Mouse (Mus musculus): Measurements from ENCODE around the gene Elmo3. TPM values are rescaled to one million over a fixed set of nuclear protein-coding genes. Genes with fewer than 3 reads are reported as not detected.

Gene Elmo3
- total and polyA plus RNA-seq, 2 experiments from 2014 or later: 1.4 to 1.9 TPM

DNA sequence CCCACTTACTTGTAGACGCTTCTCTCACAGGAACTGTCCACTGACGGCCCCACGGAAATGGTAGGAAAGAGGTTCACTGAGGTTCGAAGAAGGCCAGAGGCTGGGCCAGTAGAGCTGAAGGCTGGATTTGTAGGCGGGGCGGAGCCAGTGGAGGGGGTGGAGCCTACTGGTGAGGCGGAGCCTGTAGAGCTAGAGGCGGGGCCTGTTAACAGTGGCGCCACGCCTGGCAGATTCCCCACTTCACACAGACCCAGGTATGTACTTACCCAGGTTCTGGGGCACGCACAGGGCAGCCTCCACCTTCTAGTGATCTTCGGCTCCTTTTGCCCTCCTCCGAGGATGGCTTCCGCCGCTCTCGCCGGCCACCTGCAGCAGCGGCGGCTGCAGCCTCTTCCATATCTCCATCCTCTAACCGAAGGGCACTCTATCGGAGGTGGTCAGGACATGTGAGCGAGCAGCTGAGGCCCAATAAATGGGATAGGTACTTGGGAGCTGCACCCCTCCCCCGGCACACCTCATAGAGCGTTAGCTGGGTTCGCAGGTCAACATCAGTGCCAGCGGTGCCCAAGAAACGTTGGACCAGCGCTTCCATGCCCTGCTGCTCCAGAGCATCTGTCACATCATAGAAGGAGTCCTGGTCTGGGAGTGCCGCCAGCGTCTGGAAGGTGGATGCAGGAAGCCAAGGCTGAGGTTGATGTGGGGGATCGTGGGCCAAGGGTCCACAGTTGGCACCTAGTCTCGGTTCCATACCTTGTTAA is 31.2 kb downstream of the Elmo3 start:
- DNase-seq (ENCODE audit: low spot score) (no peak), ATAC-seq (ENCODE audit: insufficient read depth, low read depth) (no peak)
- no peaks in the 10 kb centered on the region for H3K27me3 ChIP-seq (ENCODE audit: control insufficient read depth, insufficient read depth, low read length)
- no peaks in the 10 kb centered on the region for H3K9me3 ChIP-seq (replicated peaks; ENCODE audit: control insufficient read depth, low read length)
- H3K9ac ChIP-seq (replicated peaks; ENCODE audit: low read depth, low read length): no peak overlapping the region
- peaks cover 71% of the 10 kb centered on the region for H3K36me3 ChIP-seq (replicated peaks; ENCODE audit: control insufficient read depth, insufficient read depth, low read length)
- no peak overlapping the region for H3K4me2 ChIP-seq (ENCODE audit: low read depth, low read length)
- no peak for TF ChIP-seq EP300 (IDR thresholded peaks at IDR 0.05; ENCODE audit: low read depth)
- no peak for TF ChIP-seq CTCF (IDR thresholded peaks at IDR 0.05; ENCODE audit: low read depth)
- no peak overlapping the region for H3K4me3 ChIP-seq (ENCODE audit: low read depth, low read length)
- WGBS: 79% methylated on average over 32 of the region's 32 CpGs
- peaks cover 29% of the 10 kb centered on the region for H3K4me1 ChIP-seq (ENCODE audit: control insufficient read depth, insufficient read depth)
- H3K27ac ChIP-seq (ENCODE audit: low read depth): no peak overlapping the region

DNA sequence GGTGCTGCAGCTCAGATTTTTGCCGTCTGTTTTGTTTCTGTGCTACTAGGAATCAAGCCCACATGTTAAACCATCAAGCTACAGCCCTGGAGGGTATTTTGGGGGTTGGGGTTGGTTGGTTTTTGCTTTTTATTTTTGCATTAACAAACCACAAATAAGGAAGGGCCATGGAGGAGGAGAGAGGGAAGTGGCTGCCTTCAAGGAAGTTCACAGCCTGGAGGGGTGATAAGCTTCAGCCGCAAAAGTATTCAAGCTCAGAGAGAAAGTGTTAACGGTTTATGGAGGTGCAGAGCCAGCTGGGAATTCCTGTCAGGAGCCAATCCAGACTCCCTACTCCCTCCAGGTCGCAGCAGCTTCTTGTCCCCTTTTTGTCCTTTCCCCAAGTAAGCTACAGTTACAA is 33.6 kb downstream of the Elmo3 start:
- H3K4me1 ChIP-seq (ENCODE audit: control insufficient read depth, insufficient read depth): peaks cover 30% of the 10 kb centered on the region
- no peak overlapping the region for H3K4me2 ChIP-seq (ENCODE audit: low read depth, low read length)
- no peak for ATAC-seq (ENCODE audit: insufficient read depth, low read depth)
- H3K9me3 ChIP-seq (replicated peaks; ENCODE audit: control insufficient read depth, low read length): no peaks in the 10 kb centered on the region
- DNase-seq (ENCODE audit: low spot score): no peak
- H3K9ac ChIP-seq (replicated peaks; ENCODE audit: low read depth, low read length): 0 out of 2 replicates have a peak overlapping the region, but pooled peaks have one; percentile 9
- H3K27ac ChIP-seq (ENCODE audit: low read depth): peak overlapping the region; percentile 30; the same call in 1 of the 2 replicates
- no peak overlapping the region for H3K4me3 ChIP-seq (ENCODE audit: low read depth, low read length)
- H3K27me3 ChIP-seq (ENCODE audit: control insufficient read depth, insufficient read depth, low read length): no peaks in the 10 kb centered on the region
- no peak for TF ChIP-seq CTCF (IDR thresholded peaks at IDR 0.05; ENCODE audit: low read depth)
- TF ChIP-seq EP300 (IDR thresholded peaks at IDR 0.05; ENCODE audit: low read depth): no peak
- 19% methylated on average over 4 of the region's 4 CpGs for WGBS
- H3K36me3 ChIP-seq (replicated peaks; ENCODE audit: control insufficient read depth, insufficient read depth, low read length): peaks cover 48% of the 10 kb centered on the region

DNA sequence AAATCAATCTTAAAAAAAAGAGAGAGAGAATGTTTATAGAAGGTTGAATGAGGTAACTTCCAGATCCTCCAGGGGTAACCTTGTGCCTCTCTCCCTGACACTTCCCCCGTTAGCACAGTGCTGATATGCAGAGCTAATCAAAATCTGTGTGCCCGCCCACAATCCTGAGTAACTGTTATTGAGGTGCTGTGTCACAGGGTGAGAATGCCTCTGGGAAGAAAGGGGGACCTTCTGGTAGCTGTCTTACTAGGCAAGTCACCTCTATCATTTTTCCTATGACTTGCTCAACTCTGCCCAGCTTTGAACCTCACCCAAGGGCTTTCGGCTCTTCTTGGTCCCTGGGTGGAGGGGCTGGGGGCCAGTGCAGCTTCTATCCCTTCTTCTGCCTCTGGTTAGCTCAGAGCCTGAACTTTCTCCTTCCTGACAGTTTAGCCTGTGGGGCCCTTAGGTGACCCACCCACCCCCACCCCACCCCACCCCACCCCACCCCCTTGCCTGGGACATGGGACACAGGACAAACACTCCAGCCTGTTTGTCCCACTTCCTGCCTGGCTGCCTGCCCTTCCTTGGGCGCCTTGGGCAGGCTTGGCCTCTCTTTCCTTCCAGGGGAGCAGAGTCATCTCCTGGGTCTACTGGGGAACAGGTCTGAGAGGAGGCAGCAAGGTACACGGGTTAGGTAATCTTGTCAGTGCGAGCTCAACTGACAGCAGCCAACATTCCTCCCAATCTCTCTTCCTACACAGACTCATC is 34.7 kb downstream of the Elmo3 start:
- no peak overlapping the region for H3K9ac ChIP-seq (replicated peaks; ENCODE audit: low read depth, low read length)

DNA sequence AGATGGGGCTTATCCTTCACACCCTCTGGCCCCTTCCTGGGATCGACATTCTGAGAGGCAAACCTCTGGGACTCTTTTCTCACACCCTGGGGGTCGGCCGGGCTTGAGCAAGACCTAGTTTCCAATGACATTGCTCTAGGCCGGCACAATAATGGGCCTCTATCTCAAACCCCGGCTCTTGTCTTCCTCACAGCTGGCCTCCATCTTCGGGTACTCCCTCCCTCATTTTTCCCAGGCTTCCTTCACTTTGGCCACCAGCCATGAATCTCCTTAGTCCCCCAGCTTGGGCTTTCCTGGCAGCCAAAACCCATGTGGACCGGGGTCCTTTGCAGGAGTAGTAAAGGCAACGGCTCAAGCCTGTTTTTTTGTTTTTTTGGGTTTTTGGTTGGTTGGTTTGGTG is 36.0 kb downstream of the Elmo3 start:
- no peak for DNase-seq (ENCODE audit: low spot score)
- no peak for TF ChIP-seq CTCF (IDR thresholded peaks at IDR 0.05; ENCODE audit: low read depth)
- TF ChIP-seq EP300 (IDR thresholded peaks at IDR 0.05; ENCODE audit: low read depth): no peak
- no peaks in the 10 kb centered on the region for H3K27me3 ChIP-seq (ENCODE audit: control insufficient read depth, insufficient read depth, low read length)
- no peak overlapping the region for H3K4me2 ChIP-seq (ENCODE audit: low read depth, low read length)
- peaks cover 48% of the 10 kb centered on the region for H3K4me1 ChIP-seq (ENCODE audit: control insufficient read depth, insufficient read depth)
- peak overlapping the region; percentile 50 for H3K27ac ChIP-seq (ENCODE audit: low read depth)
- WGBS: 15% methylated on average over 8 of the region's 8 CpGs
- no peak for ATAC-seq (ENCODE audit: insufficient read depth, low read depth)
- H3K4me3 ChIP-seq (ENCODE audit: low read depth, low read length): no peak overlapping the region
- no peaks in the 10 kb centered on the region for H3K9me3 ChIP-seq (replicated peaks; ENCODE audit: control insufficient read depth, low read length)
- no peak overlapping the region for H3K9ac ChIP-seq (replicated peaks; ENCODE audit: low read depth, low read length)
- H3K36me3 ChIP-seq (replicated peaks; ENCODE audit: control insufficient read depth, insufficient read depth, low read length): peaks cover 25% of the 10 kb centered on the region

More for the DNA sequence above, 34.7 kb downstream of the Elmo3 start:
- Histone ChIP-seq H3K9me3 (replicated peaks; ENCODE audit: control insufficient read depth, low read length) (no peaks in the 10 kb centered on the region), H3K27me3 (ENCODE audit: control insufficient read depth, insufficient read depth, low read length) (no peaks in the 10 kb centered on the region), H3K4me2 (ENCODE audit: low read depth, low read length) (no peak overlapping the region), H3K4me3 (ENCODE audit: low read depth, low read length) (no peak overlapping the region), H3K36me3 (replicated peaks; ENCODE audit: control insufficient read depth, insufficient read depth, low read length) (peaks cover 38% of the 10 kb centered on the region), H3K27ac (ENCODE audit: low read depth) (peak overlapping the region; percentile 17), H3K4me1 (ENCODE audit: control insufficient read depth, insufficient read depth) (peaks cover 35% of the 10 kb centered on the region)
- ATAC-seq (ENCODE audit: insufficient read depth, low read depth): no peak
- no peak for DNase-seq (ENCODE audit: low spot score)
- 43% methylated on average over 6 of the region's 6 CpGs for WGBS
- TF ChIP-seq CTCF (IDR thresholded peaks at IDR 0.05; ENCODE audit: low read depth): no peak
- TF ChIP-seq EP300 (IDR thresholded peaks at IDR 0.05; ENCODE audit: low read depth): no peak

DNA sequence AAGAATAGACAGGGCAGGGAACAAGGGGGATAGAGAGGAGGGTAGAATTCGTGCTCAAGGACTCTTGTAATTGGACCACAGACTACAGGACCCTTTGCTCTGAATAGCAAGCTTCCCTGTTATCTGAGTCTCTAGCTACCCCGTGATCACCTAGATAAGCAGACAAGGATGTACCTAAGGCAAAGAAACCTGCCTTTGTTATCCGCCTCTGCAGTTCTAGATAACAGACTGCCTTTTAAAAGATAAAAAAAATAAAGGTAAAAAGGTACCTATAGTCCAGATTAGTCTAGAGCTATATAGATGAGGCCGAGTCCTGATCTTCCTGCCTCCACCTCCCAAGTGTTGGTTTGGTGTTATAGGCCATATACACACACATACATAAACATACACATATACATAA is 37.4 kb downstream of the Elmo3 start:
- no peak for ATAC-seq (ENCODE audit: insufficient read depth, low read depth)

More for the DNA sequence above, 37.4 kb downstream of the Elmo3 start:
- no peak for DNase-seq (ENCODE audit: low spot score)
- peaks cover 12% of the 10 kb centered on the region for H3K36me3 ChIP-seq (replicated peaks; ENCODE audit: control insufficient read depth, insufficient read depth, low read length)
- TF ChIP-seq CTCF (IDR thresholded peaks at IDR 0.05; ENCODE audit: low read depth) (no peak), EP300 (IDR thresholded peaks at IDR 0.05; ENCODE audit: low read depth) (no peak)
- peaks cover 50% of the 10 kb centered on the region for H3K4me1 ChIP-seq (ENCODE audit: control insufficient read depth, insufficient read depth)
- no peaks in the 10 kb centered on the region for H3K27me3 ChIP-seq (ENCODE audit: control insufficient read depth, insufficient read depth, low read length)
- 80% methylated on average over 4 of the region's 4 CpGs for WGBS
- no peak overlapping the region for H3K9ac ChIP-seq (replicated peaks; ENCODE audit: low read depth, low read length)
- H3K27ac ChIP-seq (ENCODE audit: low read depth): no peak overlapping the region
- H3K4me2 ChIP-seq (ENCODE audit: low read depth, low read length): no peak overlapping the region
- H3K9me3 ChIP-seq (replicated peaks; ENCODE audit: control insufficient read depth, low read length): no peaks in the 10 kb centered on the region
- H3K4me3 ChIP-seq (ENCODE audit: low read depth, low read length): no peak overlapping the region
